Mouse (Mus musculus) c-Kit-negative CD71-positive TER-119-positive erythroid progenitor cells, embryonic 14.5 days (primary cell): Measurements from ENCODE around the gene Gdf5.
"Not testable (repeated sequence)": the region's sequence is repeated elsewhere in the genome, so short reads cannot be mapped to it uniquely, and the experiment has no call there.

Experiments used
- DNase-seq: peaks from one replicate; pipeline ENCODE4 v3.0.0-alpha.2; 2013; ENCODE audit warnings: low read depth, low spot score

The Gdf5 gene

DNA sequence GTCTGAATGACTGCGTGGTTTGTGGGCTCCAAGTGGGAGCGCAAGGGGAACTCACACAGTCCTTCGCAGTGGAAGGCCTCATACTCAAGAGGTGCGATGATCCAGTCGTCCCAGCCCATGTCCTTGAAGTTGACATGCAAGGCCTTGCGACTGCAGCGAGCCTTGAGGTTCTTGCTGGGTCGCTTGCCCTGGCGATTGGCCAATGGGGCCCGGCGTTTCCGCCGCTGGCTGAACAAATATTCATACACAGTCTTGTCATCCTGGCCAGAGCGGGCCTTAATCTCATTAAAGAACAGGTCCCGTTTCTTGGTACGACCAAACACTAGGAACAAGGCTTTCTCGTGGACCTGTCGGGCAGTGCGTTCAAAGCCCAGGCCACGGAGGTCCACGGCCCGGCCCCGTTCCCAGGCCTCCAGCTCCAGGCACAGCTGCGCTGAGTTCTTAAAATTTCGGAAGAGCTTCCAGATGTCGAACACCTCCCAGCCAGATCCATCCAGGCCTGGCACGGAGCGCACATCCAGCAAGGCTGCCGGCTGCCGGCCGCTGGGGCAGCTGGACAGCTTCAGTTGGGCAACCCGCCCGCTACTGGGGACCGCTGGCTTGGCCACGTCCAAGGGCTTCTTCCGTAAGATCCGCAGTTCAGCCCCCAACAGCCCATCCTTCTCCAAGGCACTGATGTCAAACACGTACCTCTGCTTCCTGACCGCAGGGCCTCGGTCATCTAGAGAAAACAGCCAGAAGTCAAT is 3.3 kb downstream of the Gdf5 start:
- DNase-seq = no peak

DNA sequence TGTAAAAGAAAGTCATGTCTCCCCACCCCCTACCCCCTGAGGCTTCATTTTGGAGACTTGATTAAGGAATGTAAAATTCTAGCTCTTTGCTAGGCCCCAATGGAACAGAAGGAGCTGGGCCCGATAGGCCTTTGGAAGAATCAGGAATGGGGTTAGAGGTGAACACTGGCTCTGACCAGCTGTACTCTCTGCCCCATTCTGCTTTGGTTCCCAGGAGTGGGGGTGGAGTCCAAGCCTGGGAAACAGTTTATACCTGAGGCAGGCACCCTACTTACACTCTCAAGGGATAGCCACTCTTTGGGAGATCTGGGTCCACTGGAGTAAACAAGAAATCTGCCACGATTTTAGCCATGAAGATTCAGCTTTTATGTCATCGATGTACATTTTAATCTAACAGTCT is 4.5 kb downstream of the Gdf5 start, which contains the start of gene Gm15557:
Gm15557 (plus strand) TSS at position 48 of the 400 bp plus-strand sequence.
- DNase-seq = no peak

- DNase-seq = no peak
Observed at GRCm38 (mm10) chr2:155939897-155940529, 5.2 kb downstream of the Gdf5 start.

DNA sequence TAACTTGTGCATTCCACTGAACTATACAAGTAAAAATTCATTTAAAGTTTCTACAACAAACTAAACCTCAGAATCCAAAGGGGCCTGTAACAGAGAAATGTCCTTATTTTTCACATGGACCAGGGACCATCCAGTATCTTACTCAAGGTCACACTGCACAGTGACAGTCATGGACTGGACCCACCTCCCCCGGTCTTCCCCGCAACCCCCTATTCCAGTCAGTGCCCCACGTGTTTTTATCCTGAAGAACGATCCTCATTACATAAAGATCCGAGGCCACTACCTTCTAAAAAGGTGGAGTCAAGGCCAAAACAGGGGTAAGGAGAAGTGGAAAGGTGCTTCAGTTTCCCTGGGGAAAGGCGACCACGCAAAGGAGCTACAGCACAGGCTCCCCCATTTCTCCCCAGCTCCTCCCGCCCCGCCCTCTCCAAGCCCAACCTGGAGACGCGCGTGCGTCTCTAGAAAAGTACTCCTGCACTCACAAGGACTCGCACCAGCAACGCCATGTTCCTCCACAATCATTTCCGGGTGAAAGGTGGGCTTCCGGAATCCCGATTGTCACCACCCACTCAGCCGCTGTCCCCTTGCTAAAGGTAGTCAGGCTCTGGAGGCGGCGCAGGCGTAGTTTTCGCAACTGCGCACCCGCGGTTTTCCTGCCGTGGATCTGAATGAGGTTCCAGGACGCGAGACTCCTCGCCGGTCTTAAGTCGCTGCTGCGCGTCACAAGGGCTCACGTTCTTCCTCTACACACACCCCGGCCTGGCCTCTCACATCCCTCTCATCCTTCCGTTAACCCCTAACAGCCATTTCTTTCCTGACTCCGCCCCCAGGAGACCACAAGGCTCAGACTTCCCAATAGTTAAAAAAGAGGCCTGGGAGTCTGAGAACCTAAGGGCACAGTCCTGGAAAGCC is 15.4 kb downstream of the Gdf5 start, which contains the start of gene Uqcc1:
Uqcc1 (minus strand) TSS at position 780 of the 912 bp plus-strand sequence.
- peak; percentile 74 for DNase-seq

DNA sequence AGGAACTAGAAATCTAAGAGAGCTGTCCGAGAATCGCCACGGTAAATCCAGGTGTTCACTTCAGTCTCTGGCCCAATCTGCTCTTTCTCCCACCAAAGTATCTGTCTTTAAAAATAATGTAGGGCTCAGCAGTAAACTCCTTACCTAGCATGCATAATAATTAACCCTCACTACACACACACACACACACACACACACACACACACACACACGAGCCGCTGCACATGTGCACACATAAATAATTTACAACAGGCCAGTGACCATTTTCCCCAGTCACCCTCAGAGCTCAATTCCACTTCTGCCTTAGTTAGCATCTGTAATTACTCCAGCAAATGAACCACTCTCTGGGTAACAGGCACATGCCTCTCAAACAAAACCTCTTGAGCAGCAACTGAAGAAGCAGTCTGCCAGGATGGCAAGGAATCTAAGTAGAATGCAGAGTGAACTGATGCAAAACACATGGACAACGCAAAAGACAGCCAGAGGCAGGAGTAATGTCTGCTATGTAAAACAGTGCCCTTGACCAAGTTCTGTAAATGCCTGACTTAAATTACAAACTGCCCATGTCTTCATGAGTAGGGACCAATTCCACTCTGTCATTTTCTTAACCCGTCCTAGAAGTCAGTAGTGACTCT is 16.3 kb downstream of the Gdf5 start:
- no peak for DNase-seq

DNA sequence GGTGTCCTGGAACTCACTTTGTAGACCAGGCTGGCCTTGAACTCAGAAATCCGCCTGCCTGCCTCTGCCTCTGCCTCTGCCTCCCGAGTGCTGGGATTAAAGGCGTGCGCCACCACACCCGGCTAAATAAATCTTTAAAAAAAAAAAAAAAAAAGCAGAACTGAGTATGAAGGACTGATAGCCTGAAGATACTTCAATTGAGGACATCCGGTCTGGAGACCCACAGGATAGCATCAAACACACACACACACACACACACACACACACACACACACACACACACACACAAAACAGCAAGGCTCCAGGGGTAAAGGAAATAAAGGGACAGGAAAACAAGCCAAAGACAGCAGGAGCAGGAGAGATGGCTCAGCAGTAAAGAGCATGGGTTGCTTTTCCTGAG is 20.0 kb downstream of the Gdf5 start:
- not testable (repeated sequence) for DNase-seq

DNA sequence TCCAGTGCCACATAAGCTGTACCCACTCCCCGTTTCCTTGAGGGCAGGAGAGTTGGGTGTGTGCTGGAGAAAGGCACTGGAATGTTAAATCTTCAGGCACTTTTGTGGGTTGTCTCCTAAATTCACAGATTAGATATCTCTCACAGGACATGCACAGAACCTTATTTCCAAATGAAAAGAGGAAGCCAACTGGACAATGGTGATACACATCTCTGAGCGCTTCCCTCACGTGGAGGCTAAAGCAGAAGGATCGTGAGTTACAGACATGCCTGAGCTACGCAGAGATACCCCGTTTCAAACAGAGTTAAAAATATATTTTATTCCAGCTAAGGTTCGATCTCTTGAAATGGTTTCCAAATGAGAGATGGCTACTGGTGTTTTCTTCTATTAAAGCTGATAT is 22.0 kb downstream of the Gdf5 start:
- no peak for DNase-seq

DNA sequence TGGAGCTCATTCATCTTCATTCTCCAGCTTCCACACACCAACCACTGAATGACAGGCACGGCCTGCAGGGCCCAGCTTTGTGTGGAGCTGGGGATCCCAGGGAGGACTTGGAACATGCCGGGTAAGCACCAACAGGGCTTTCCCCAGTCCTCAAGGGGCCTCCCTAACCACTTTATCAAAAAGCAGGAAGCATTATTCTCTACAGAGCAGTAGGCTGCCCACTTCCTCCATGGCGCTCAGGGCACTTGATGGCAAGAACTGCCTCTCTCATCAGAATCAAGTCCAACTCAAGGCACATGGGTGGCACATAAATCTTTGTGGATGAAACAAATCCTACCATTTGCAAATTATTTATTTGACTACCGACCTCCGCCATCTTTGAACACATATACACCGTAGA is 30.5 kb downstream of the Gdf5 start:
- no peak for DNase-seq

DNA sequence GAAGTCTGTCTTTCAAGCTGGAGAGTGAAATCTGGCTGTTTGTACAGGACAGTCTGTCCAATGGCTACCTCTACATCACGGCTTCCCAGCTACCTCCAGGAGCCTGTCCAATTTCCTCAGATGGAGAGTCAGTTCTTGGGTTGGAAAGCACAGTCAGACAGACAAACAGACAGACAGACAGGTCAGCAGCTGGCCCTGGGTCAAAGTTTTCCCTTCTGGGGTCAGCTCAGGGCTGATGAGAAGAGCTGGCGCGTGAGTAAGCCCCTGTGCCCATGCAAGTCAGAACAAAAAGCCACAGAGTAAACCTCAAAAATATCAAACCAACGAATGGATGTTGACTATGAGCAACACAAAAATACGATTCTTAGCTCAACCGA is 41.5 kb downstream of the Gdf5 start:
- no peak for DNase-seq

DNA sequence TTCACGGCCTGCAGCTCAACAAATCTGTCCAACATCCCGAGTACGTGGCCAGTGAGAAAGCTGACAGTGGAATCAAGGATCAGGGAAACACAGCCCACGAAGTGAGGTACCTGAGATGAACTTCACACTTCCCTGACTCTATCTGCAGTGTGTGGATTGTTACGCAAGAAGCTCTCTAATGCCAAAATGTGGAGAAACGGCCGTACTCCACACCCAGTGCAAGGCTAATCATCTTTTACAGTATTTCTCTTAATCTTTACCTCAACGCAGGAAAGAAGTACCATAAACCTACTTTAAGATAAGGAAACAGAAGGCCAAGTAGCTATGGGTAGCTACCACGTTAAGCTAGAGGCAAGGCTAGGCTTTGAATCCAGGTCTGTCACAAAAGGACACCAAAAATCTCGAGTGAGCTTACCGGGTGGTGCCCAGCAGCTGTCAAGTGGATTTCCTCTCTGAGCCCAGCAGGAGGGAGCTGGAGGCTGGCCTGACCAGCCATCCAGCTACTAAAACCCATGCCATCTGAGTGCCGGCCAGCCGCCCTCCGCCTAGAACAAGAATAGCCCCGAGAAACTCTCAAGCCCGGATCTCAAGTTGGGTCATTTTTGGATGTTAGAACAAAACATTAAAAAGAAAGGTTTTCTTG is 42.1 kb downstream of the Gdf5 start:
- DNase-seq = no peak

DNA sequence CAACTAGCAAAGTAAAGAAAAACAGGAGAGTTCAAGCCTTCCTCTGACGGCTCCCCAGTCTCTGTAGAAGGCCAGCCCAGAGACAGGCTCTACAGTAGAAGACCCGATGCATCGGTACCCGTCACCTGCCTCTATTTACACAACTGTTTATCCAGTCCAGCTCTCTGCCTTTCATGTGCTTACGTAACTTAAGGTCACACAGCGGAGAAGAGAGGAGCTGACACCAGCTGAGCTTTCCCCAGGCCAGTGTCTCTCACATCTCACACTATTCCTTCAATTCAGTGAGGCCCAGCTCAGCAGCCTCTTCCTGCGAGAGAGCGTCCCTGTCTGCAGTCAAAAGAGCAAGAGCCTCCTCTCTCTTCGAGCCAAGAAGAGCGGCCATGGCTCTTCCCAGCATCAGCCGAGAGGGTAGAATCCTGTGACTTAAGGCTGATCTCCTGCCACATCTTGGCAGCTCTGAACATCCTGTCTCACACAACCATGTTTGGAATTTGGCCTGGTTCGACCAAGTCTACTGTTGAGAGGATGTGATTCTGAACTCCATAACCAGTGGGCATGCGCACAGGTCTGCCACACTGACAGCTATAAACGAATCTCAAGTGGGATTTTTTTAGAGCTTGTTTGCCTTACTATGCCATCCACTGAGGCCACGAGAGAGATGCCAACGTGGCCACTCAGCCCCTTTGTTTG is 50.0 kb downstream of the Gdf5 start:
- no peak for DNase-seq

GRCm38 (mm10) chr2:155894307-155895045 is 50.7 kb downstream of the Gdf5 start:
- no peak for DNase-seq
